Mouse (Mus musculus) kidney, postnatal 0 days (tissue): ENCODE data around the gene Rps26. TPM values are rescaled to one million over a fixed set of nuclear protein-coding genes. Genes with fewer than 3 reads are reported as not detected.

Source experiments
- ATAC-seq: fragments of 200-750 bp; cut with Nextera tagmentation; replicated peaks from 2 replicates; pipeline ENCODE4 v1.8.0; 2017; ENCODE audit warnings: low read depth, moderate number of reproducible peaks, moderate TSS enrichment, moderate library complexity; ENCODE audit not compliant: low FRiP score
- DNase-seq: peaks from one replicate; pipeline ENCODE4 v3.0.0-alpha.2; 2016; ENCODE audit warnings: low spot score
- H3K27ac ChIP-seq: fragments of 300-500 bp; sonication (generic); 2 replicates; pipeline ENCODE4 v1.5.1; 2014; ENCODE audit warnings: mild to moderate bottlenecking
- H3K27me3 ChIP-seq: fragments of 300-500 bp; sonication (generic); 2 replicates; pipeline ENCODE4 v1.6.1; 2014; ENCODE audit warnings: low read length, mixed read lengths; ENCODE audit not compliant: insufficient read depth
- H3K36me3 ChIP-seq: fragments of 300-500 bp; sonication (generic); 2 replicates; pipeline ENCODE4 v1.6.1; 2014; ENCODE audit warnings: low read length, mixed read lengths; ENCODE audit not compliant: insufficient read depth
- H3K4me1 ChIP-seq: fragments of 300-500 bp; sonication (generic); replicated peaks from 2 replicates; pipeline ENCODE4 v1.6.1; 2014; ENCODE audit warnings: antibody characterized with exemption, low read length, mixed read lengths; ENCODE audit not compliant: insufficient read depth
- H3K4me2 ChIP-seq: fragments of 300-500 bp; sonication (generic); 2 replicates; pipeline ENCODE4 v1.6.1; 2014; ENCODE audit warnings: mild to moderate bottlenecking, low read length, moderate library complexity, mixed read lengths
- H3K4me3 ChIP-seq: fragments of 300-500 bp; sonication (generic); replicated peaks from 2 replicates; pipeline ENCODE4 v1.5.1; 2014; ENCODE audit warnings: low read depth, low read length
- H3K9ac ChIP-seq: fragments of 300-500 bp; sonication (generic); 2 replicates; pipeline ENCODE4 v1.6.1; 2014; ENCODE audit warnings: low read depth, low read length
- H3K9me3 ChIP-seq: fragments of 300-500 bp; sonication (generic); replicated peaks from 2 replicates; pipeline ENCODE4 v1.6.1; 2016; ENCODE audit warnings: low read length, inconsistent platforms, mixed read lengths
- CTCF ChIP-seq: IDR thresholded peaks from 2 replicates; pipeline ENCODE4 v1.5.1; 2016; ENCODE audit warnings: antibody characterized with exemption, low read depth, mild to moderate bottlenecking, moderate library complexity
- WGBS: fragments of 180-500 bp; shearing (Covaris S2); extraction: QIAGEN DNeasy Blood & Tissue Kit; methylation state at CpG from one replicate; pipeline ENCODE4 v1.1.7; 2014; 5-methylcytosine and 5-hydroxymethylcytosine counted together
- polyA plus RNA-seq: library from polyadenylated mRNA; unstranded; fragments of >200 nt; fragmentation: Nextera tagmentation; extraction: Ambion mirVana; gene quantifications from 2 replicates; pipeline ENCODE4 v1.2.1, GENCODE M21; 2015

The Rps26 gene
- polyA plus RNA-seq, 1 experiment from 2014 or later = 985 TPM

DNA sequence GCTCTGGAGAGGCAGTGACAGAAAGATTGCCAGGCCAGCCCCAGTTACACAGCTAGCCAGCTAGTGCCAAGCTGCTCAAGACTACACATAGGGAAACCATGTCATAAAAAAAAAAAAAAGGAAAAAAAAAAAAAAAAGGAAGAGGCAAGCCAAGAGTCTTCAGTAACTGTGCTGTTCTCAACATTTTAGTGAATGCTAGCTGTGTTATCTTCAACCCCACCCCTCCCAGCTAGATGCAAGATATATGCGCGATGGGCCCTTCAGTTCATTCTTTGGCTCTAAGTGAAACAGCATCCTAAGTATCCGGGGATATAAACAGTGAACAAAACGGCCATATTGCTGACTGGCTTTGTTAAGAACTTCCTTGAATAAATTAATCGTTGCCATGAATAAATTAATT lies 33.8 kb downstream of the Rps26 start:
- DNase-seq = no peak
- Histone ChIP-seq H3K36me3 (no peaks in the 10 kb centered on the region), H3K27ac (no peak overlapping the region), H3K4me2 (no peak overlapping the region), H3K9ac (no peak overlapping the region), H3K9me3 (no peaks in the 10 kb centered on the region), H3K27me3 (no peaks in the 10 kb centered on the region), H3K4me3 (no peak overlapping the region), H3K4me1 (0 out of 2 replicates have a peak, but pooled peaks cover 3% of the 10 kb centered on the region)
- WGBS = 81% methylated on average over 5 of the region's 5 CpGs
- ATAC-seq = no peak
- no peak for TF ChIP-seq CTCF

- Histone ChIP-seq H3K9me3 (no peaks in the 10 kb centered on the region), H3K9ac (no peak overlapping the region), H3K36me3 (no peaks in the 10 kb centered on the region), H3K27ac (no peak overlapping the region), H3K4me1 (0 out of 2 replicates have a peak, but pooled peaks cover 3% of the 10 kb centered on the region), H3K4me2 (no peak overlapping the region), H3K27me3 (no peaks in the 10 kb centered on the region), H3K4me3 (no peak overlapping the region)
- no peak for TF ChIP-seq CTCF
- no peak for ATAC-seq
- DNase-seq = no peak
- 88% methylated on average over 6 of the region's 6 CpGs for WGBS
Observed at GRCm38 (mm10) chr10:128591436-128591835, 35.1 kb downstream of the Rps26 start.

- peak; percentile 82 for TF ChIP-seq CTCF
- 0 out of 2 replicates have a peak, but pooled peaks cover 3% of the 10 kb centered on the region for H3K4me1 ChIP-seq
- H3K4me3 ChIP-seq = peak overlapping the region; percentile 71
- no peaks in the 10 kb centered on the region for H3K9me3 ChIP-seq
- no peaks in the 10 kb centered on the region for H3K36me3 ChIP-seq
- ATAC-seq = peak; percentile 37
- DNase-seq = peak; percentile 84
- 1% methylated on average over 38 of the region's 43 CpGs for WGBS
- peak overlapping the region; percentile 99 for H3K4me2 ChIP-seq
- H3K9ac ChIP-seq = peak overlapping the region; percentile 65
- H3K27me3 ChIP-seq = no peaks in the 10 kb centered on the region
- H3K27ac ChIP-seq = peak overlapping the region; percentile 95
Observed at GRCm38 (mm10) chr10:128590193-128590690, 36.3 kb downstream of the Rps26 start.

DNA sequence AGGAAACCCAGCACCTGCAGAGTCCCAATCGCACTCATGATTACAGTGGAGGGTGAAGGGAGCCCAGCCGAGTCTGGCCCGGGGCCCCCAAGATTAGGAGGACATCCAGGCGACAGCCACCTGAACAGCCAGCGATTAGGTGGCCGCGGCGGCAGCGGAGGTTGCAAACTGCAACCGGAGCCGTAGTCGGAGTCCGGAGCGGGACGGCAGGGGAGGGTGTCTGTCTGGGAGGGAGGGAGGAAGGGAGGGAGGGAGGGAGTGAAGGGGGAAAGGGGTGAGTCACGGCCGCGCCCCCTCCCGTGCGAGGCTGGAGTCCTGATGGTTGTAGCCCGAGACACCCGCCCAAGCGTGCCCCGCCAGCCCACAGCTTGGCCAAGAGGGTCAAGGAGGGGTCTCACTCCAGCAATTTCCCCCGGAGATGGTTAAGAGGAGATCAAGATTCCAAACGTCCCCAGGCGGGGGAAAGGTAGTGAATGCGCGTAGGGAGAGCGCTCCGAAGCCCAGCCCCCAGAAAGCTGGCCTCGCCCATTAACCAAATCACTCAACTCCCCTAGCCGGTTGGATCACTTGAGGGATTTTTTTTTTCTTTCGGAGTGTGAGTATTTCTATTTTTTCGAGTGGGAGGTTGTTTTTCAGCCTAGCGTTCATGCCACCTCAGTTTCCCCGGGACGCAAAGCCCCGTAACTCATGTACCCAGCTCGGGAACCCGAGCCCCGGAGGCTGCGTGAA lies 36.9 kb downstream of the Rps26 start, which contains the start of gene Erbb3:
TSS of gene Erbb3 (minus strand) at position 189 of the 729 bp plus-strand sequence.
- Histone ChIP-seq H3K27me3 (no peaks in the 10 kb centered on the region), H3K36me3 (no peaks in the 10 kb centered on the region), H3K9me3 (no peaks in the 10 kb centered on the region), H3K27ac (peak within 1 kb of the TSS; percentile 95), H3K4me1 (0 out of 2 replicates have a peak, but pooled peaks cover 3% of the 10 kb centered on the region), H3K9ac (peak within 1 kb of the TSS; percentile 65), H3K4me3 (peak within 1 kb of the TSS; percentile 71), H3K4me2 (peak within 1 kb of the TSS; percentile 99)
- DNase-seq (peak; percentile 63), ATAC-seq (peak; percentile 73)
- no peak for TF ChIP-seq CTCF
- under 1% methylated on average over 43 of the region's 43 CpGs for WGBS

DNA sequence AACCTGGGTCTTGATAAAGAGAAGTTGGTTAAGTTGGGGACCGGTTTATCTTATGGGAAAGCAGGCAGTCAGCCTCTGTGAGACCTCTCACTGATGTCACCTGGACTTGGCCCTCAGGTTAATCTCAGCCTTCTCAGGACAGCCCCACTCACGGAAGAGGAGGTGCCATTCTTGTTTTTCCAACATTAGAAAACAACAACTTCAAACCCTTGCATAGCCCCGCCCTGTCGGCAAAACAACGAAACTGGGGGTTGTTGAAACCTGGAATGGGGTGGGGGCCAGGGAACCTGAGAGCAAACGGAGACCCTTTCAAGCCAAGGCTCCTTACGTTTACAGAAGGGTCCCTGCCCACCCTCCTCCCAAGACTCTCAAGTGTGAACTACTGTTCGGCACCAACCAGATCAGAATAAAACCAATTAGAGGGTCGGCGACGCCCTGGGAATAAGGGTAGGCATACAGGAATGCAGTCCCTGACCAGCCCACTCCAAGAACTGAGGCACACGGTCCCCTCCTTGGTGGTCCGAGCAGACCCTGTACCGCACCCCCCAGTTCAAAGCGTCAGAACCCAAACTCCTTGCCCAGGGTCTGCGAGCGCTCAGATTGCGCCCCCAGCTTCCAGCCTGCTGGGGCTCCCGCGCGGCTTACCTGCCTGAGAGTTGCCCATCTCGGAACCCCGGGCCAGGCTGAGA lies 37.6 kb downstream of the Rps26 start:
- no peak for TF ChIP-seq CTCF
- H3K27me3 ChIP-seq = no peaks in the 10 kb centered on the region
- H3K9me3 ChIP-seq = no peaks in the 10 kb centered on the region
- peak overlapping the region; percentile 99 for H3K4me2 ChIP-seq
- H3K36me3 ChIP-seq = no peaks in the 10 kb centered on the region
- peaks cover 3% of the 10 kb centered on the region; the same call in 1 of the 2 replicates for H3K4me1 ChIP-seq
- DNase-seq = no peak
- peak overlapping the region; percentile 95 for H3K27ac ChIP-seq
- 0 out of 2 replicates have a peak, but pooled peaks have one; percentile 9 for ATAC-seq
- H3K9ac ChIP-seq = peak overlapping the region; percentile 65
- H3K4me3 ChIP-seq = peak overlapping the region; percentile 71
- 3% methylated on average over 23 of the region's 23 CpGs for WGBS

GRCm38 (mm10) chr10:128588136-128588535 lies 38.4 kb downstream of the Rps26 start:
- ATAC-seq = no peak
- Histone ChIP-seq H3K36me3 (no peaks in the 10 kb centered on the region), H3K9ac (no peak overlapping the region)

More at GRCm38 (mm10) chr10:128588136-128588535, 38.4 kb downstream of the Rps26 start:
- 71% methylated on average over 1 of the region's 1 CpGs for WGBS
- H3K27ac ChIP-seq = peak overlapping the region; percentile 95
- no peaks in the 10 kb centered on the region for H3K27me3 ChIP-seq
- DNase-seq = no peak
- peaks cover 3% of the 10 kb centered on the region; the same call in 1 of the 2 replicates for H3K4me1 ChIP-seq
- peak overlapping the region; percentile 99 for H3K4me2 ChIP-seq
- TF ChIP-seq CTCF = no peak
- H3K4me3 ChIP-seq = peak overlapping the region; percentile 71; the same call in 1 of the 2 replicates
- no peaks in the 10 kb centered on the region for H3K9me3 ChIP-seq
